Mouse (Mus musculus) heart, embryonic 14.5 days (tissue): ENCODE measurements at regions not wholly inside any gene's neighbourhood (a gene's known extent, or its start where the extent isn't known, plus 50 kb on each side); places are given as distances from the start of the nearest gene placed in this dataset.

Experiments
- ATAC-seq: fragments of 200-750 bp; cut with Nextera tagmentation; 2 replicates; pipeline ENCODE4 v1.8.0; 2017; ENCODE audit warnings: low read depth, moderate TSS enrichment; ENCODE audit not compliant: insufficient number of reproducible peaks, insufficient read depth, low FRiP score
- H3K27ac ChIP-seq, 2 experiments: fragments of 200-500 bp in 1 of 2; fragments of 300-500 bp in 1 of 2; sonication (generic) in 1 of 2; replicated peaks in 1 of 2; 2 replicates each; pipeline ENCODE4 v1.5.1; 2012 to 2014; ENCODE audit warnings: low read depth in 2 of 2, low read length in 2 of 2, control low read depth in 1 of 2, mild to moderate bottlenecking in 1 of 2, mixed read lengths in 1 of 2; ENCODE audit not compliant: control insufficient read depth in 1 of 2, insufficient read depth in 1 of 2
- H3K27me3 ChIP-seq: fragments of 300-500 bp; sonication (generic); 2 replicates; pipeline ENCODE4 v1.6.1; 2014; ENCODE audit warnings: mild to moderate bottlenecking, low read length, control low read depth; ENCODE audit not compliant: control insufficient read depth, insufficient read depth
- H3K36me3 ChIP-seq: fragments of 300-500 bp; sonication (generic); 2 replicates; pipeline ENCODE4 v1.6.1; 2014; ENCODE audit warnings: mild to moderate bottlenecking, control low read depth, low read length, mixed read lengths; ENCODE audit not compliant: control insufficient read depth, insufficient read depth
- H3K4me1 ChIP-seq, 2 experiments: fragments of 200-500 bp in 1 of 2; fragments of 300-500 bp in 1 of 2; sonication (generic) in 1 of 2; 2 replicates each; pipeline ENCODE4 v1.6.1; 2012 to 2014; ENCODE audit warnings: low read length in 2 of 2, control low read depth in 1 of 2, mixed read lengths in 1 of 2; ENCODE audit not compliant: control insufficient read depth in 2 of 2, insufficient read depth in 2 of 2
- H3K4me2 ChIP-seq: fragments of 300-500 bp; sonication (generic); 2 replicates; pipeline ENCODE4 v1.6.1; 2014; ENCODE audit warnings: mild to moderate bottlenecking, low read length
- H3K4me3 ChIP-seq, 2 experiments: fragments of 200-500 bp in 1 of 2; fragments of 300-500 bp in 1 of 2; sonication (generic) in 1 of 2; 2 replicates each; pipeline ENCODE4 v1.5.1; 2012 to 2014; ENCODE audit warnings: low read length in 2 of 2, mild to moderate bottlenecking in 2 of 2, control low read depth in 1 of 2, low read depth in 1 of 2, moderate library complexity in 1 of 2; ENCODE audit not compliant: control insufficient read depth in 1 of 2, insufficient read depth in 1 of 2
- H3K9ac ChIP-seq: fragments of 300-500 bp; sonication (generic); 2 replicates; pipeline ENCODE4 v1.6.1; 2014; ENCODE audit warnings: mild to moderate bottlenecking, low read length
- H3K9me3 ChIP-seq: fragments of 300-500 bp; sonication (generic); 2 replicates; pipeline ENCODE4 v1.6.1; 2016; ENCODE audit warnings: low read length, control low read depth; ENCODE audit not compliant: control insufficient read depth
- WGBS: fragments of 180-500 bp; shearing (Covaris S2); extraction: QIAGEN DNeasy Blood & Tissue Kit; methylation state at CpG from one replicate; pipeline ENCODE4 v1.1.7; 2014; 5-methylcytosine and 5-hydroxymethylcytosine counted together

DNA sequence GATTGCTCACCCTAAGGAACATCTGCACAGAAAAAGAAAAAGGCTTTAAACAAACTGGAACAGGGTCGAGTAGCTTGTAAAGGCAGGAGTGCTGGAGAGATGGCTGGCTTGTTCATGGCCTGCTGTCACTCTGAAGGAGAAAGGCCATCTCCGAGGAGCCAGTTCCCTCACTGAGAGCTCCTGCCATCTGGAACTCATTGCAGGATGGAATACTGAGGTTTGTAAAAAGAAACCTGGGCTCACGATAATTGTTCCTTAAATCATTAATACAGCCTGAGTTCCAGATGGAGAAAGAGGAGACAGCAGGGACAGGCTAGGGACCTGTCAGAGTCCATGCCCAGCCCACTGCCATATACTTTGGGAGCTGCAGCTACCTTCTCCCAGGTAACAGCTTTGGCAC lies 100.8 kb upstream of the Gm12830 start:
- peaks cover 6% of the 10 kb centered on the region; the same call in 1 of the 2 replicates for H3K27me3 ChIP-seq
- H3K4me1 ChIP-seq, result no peaks in the 10 kb centered on the region; a peak in 1 of 4 replicates
- 58% methylated on average over 3 of the region's 3 CpGs for WGBS
- no peak overlapping the region for H3K4me2 ChIP-seq
- no peak for ATAC-seq
- no peak overlapping the region for H3K27ac ChIP-seq
- H3K4me3 ChIP-seq, result no peak overlapping the region
- H3K9me3 ChIP-seq, result 0 out of 2 replicates have a peak, but pooled peaks cover 3% of the 10 kb centered on the region
- no peaks in the 10 kb centered on the region for H3K36me3 ChIP-seq
- no peak overlapping the region for H3K9ac ChIP-seq

DNA sequence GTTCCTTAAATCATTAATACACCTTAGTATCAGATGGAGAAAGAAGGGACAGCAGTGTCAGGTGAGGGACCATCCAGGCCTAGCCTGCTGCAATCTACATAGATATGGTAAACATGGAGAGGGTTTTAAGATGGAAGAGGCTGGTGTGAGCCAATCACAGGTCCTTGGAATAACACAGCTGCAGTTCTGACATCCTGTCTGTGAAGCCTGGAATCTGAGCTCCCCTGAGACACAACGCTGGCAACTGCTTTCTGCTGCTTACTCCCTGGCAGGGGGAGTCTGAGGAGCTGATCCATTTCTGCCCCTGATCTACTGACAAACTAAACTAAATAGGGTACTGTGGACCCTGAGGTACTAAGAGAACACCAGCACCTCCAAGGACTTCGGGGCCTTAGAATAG lies 100.1 kb upstream of the Gm12830 start:
- Histone ChIP-seq H3K4me3 (no peak overlapping the region), H3K4me2 (no peak overlapping the region), H3K4me1 (no peaks in the 10 kb centered on the region; a peak in 1 of 4 replicates), H3K9me3 (0 out of 2 replicates have a peak, but pooled peaks cover 3% of the 10 kb centered on the region), H3K27ac (no peak overlapping the region), H3K36me3 (no peaks in the 10 kb centered on the region), H3K9ac (no peak overlapping the region), H3K27me3 (peaks cover 6% of the 10 kb centered on the region; the same call in 1 of the 2 replicates)
- WGBS, result 51% methylated on average over 2 of the region's 2 CpGs
- no peak for ATAC-seq

GRCm38 (mm10) chr4:114728235-114729000 lies 93.1 kb upstream of the Gm12830 start:
- no peaks in the 10 kb centered on the region for H3K36me3 ChIP-seq
- H3K9me3 ChIP-seq, result no peaks in the 10 kb centered on the region
- no peak overlapping the region for H3K9ac ChIP-seq
- H3K4me2 ChIP-seq, result no peak overlapping the region
- 0 out of 2 replicates have a peak, but pooled peaks have one; percentile 29 for ATAC-seq
- no peak overlapping the region for H3K27ac ChIP-seq
- 75% methylated on average over 11 of the region's 11 CpGs for WGBS
- H3K4me1 ChIP-seq, result no peaks in the 10 kb centered on the region
- H3K27me3 ChIP-seq, result peaks cover 6% of the 10 kb centered on the region; the same call in 1 of the 2 replicates
- no peak overlapping the region for H3K4me3 ChIP-seq

- H3K9ac ChIP-seq, result no peak overlapping the region
- no peak overlapping the region for H3K4me2 ChIP-seq
- no peak overlapping the region for H3K4me3 ChIP-seq
- no peak overlapping the region for H3K27ac ChIP-seq
- no peaks in the 10 kb centered on the region for H3K4me1 ChIP-seq
- H3K36me3 ChIP-seq, result no peaks in the 10 kb centered on the region
- H3K9me3 ChIP-seq, result no peaks in the 10 kb centered on the region
- ATAC-seq, result no peak
- 89% methylated on average over 10 of the region's 10 CpGs for WGBS
- no peaks in the 10 kb centered on the region for H3K27me3 ChIP-seq
Observed at GRCm38 (mm10) chr4:114733256-114734004, 88.1 kb upstream of the Gm12830 start.

- Histone ChIP-seq H3K9ac (no peak overlapping the region), H3K9me3 (no peaks in the 10 kb centered on the region), H3K27me3 (no peaks in the 10 kb centered on the region), H3K4me3 (no peak overlapping the region), H3K4me2 (no peak overlapping the region), H3K4me1 (no peaks in the 10 kb centered on the region; a peak in 1 of 4 replicates), H3K27ac (no peak overlapping the region), H3K36me3 (no peaks in the 10 kb centered on the region)
- WGBS, result 45% methylated on average over 16 of the region's 16 CpGs
- no peak for ATAC-seq
Observed at GRCm38 (mm10) chr4:114738903-114739667, 82.4 kb upstream of the Gm12830 start.

DNA sequence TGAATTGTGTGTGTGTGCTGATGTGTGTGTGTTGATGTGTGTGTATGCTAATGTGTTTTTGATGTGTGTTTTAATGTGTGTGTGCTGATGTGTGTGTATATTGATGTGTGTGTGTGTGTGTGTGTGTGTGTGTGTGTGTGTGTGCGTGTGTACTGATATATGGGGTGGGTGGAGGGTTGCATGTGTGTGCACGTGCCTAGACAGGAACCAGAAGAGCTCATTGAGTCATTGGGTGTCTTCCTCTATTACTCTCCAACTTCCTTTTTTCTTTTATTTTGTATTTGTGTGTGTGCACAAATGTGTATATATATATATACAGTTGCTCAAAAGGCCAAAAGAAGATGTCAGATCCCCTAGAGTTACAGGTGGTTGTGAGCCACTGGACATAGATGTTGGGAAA lies 73.4 kb upstream of the Gm12830 start:
- no peak for ATAC-seq
- Histone ChIP-seq H3K4me3 (no peak overlapping the region), H3K36me3 (no peaks in the 10 kb centered on the region), H3K9me3 (0 out of 2 replicates have a peak, but pooled peaks cover 6% of the 10 kb centered on the region), H3K9ac (no peak overlapping the region), H3K27me3 (no peaks in the 10 kb centered on the region), H3K4me1 (no peaks in the 10 kb centered on the region), H3K4me2 (no peak overlapping the region), H3K27ac (no peak overlapping the region)
- WGBS, result 71% methylated on average over 2 of the region's 2 CpGs

- Histone ChIP-seq H3K9ac (no peak overlapping the region), H3K27ac (no peak overlapping the region), H3K27me3 (no peaks in the 10 kb centered on the region), H3K4me2 (no peak overlapping the region), H3K9me3 (no peaks in the 10 kb centered on the region), H3K4me1 (no peaks in the 10 kb centered on the region), H3K4me3 (no peak overlapping the region), H3K36me3 (no peaks in the 10 kb centered on the region)
- ATAC-seq, result no peak
Observed at GRCm38 (mm10) chr4:114759837-114760236, 61.7 kb upstream of the Gm12830 start.
